Mouse (Mus musculus): ENCODE data around the gene Fcnb. TPM values are rescaled to one million over a fixed set of nuclear protein-coding genes. Genes with fewer than 3 reads are reported as not detected.

The Fcnb gene
- polyA plus RNA-seq (2015; fragmentation: Nextera tagmentation; extraction: Ambion mirVana) = not detected in 2 replicates

GRCm38 (mm10) chr2:28084768-28085167 is at the start of gene Fcnb:
TSS of gene Fcnb (minus strand) at chr2:28084885.
- Histone ChIP-seq H3K27ac (replicated peaks) (no peak within 1 kb of the TSS), H3K27me3 (no peaks in the 10 kb centered on the region), H3K9me3 (no peaks in the 10 kb centered on the region), H3K36me3 (no peaks in the 10 kb centered on the region), H3K9ac (no peak within 1 kb of the TSS), H3K4me3 (no peak within 1 kb of the TSS), H3K4me2 (no peak within 1 kb of the TSS), H3K4me1 (replicated peaks) (no peaks in the 10 kb centered on the region; the same call in 1 of the 2 replicates)
- 90% methylated on average over 3 of the region's 3 CpGs for WGBS
- ATAC-seq (ENCODE audit: low FRiP score, low read depth) = no peak

- H3K4me3 ChIP-seq = no peak overlapping the region
- no peak overlapping the region for H3K9ac ChIP-seq
- no peaks in the 10 kb centered on the region for H3K27me3 ChIP-seq
- no peak overlapping the region for H3K27ac ChIP-seq (replicated peaks)
- H3K36me3 ChIP-seq = no peaks in the 10 kb centered on the region
- H3K4me1 ChIP-seq (replicated peaks) = peaks cover 6% of the 10 kb centered on the region; the same call in 1 of the 2 replicates
- WGBS = 77% methylated on average over 9 of the region's 9 CpGs
- no peaks in the 10 kb centered on the region for H3K9me3 ChIP-seq
- no peak overlapping the region for H3K4me2 ChIP-seq
- no peak for ATAC-seq (ENCODE audit: low FRiP score, low read depth)
Observed at GRCm38 (mm10) chr2:28133833-28134232, 49.1 kb upstream of the Fcnb start.

GRCm38 (mm10) chr2:28132117-28132516 is 47.4 kb upstream of the Fcnb start:
- H3K4me1 ChIP-seq (replicated peaks) = no peaks in the 10 kb centered on the region
- no peak overlapping the region for H3K4me3 ChIP-seq
- H3K27ac ChIP-seq (replicated peaks) = no peak overlapping the region
- no peaks in the 10 kb centered on the region for H3K27me3 ChIP-seq
- no peak overlapping the region for H3K4me2 ChIP-seq
- H3K9ac ChIP-seq = no peak overlapping the region
- 71% methylated on average over 4 of the region's 4 CpGs for WGBS
- H3K36me3 ChIP-seq = no peaks in the 10 kb centered on the region
- no peak for ATAC-seq (ENCODE audit: low FRiP score, low read depth)
- H3K9me3 ChIP-seq = no peaks in the 10 kb centered on the region

- Histone ChIP-seq H3K9me3 (no peaks in the 10 kb centered on the region), H3K4me1 (replicated peaks) (no peaks in the 10 kb centered on the region), H3K36me3 (no peaks in the 10 kb centered on the region), H3K27ac (replicated peaks) (no peak overlapping the region), H3K4me3 (no peak overlapping the region), H3K4me2 (no peak overlapping the region), H3K9ac (no peak overlapping the region), H3K27me3 (no peaks in the 10 kb centered on the region)
- WGBS = 82% methylated on average over 12 of the region's 12 CpGs
- ATAC-seq (ENCODE audit: low FRiP score, low read depth) = no peak
Observed at GRCm38 (mm10) chr2:28126763-28127438, 42.2 kb upstream of the Fcnb start.

GRCm38 (mm10) chr2:28123910-28124309 is 39.2 kb upstream of the Fcnb start:
- no peak for ATAC-seq (ENCODE audit: low FRiP score, low read depth)
- H3K4me3 ChIP-seq = no peak overlapping the region
- H3K4me2 ChIP-seq = no peak overlapping the region
- H3K4me1 ChIP-seq (replicated peaks) = 0 out of 2 replicates have a peak, but pooled peaks cover 6% of the 10 kb centered on the region
- H3K27ac ChIP-seq (replicated peaks) = no peak overlapping the region
- no peak overlapping the region for H3K9ac ChIP-seq
- H3K9me3 ChIP-seq = no peaks in the 10 kb centered on the region
- WGBS = 90% methylated on average over 2 of the region's 2 CpGs
- H3K36me3 ChIP-seq = no peaks in the 10 kb centered on the region
- H3K27me3 ChIP-seq = no peaks in the 10 kb centered on the region

GRCm38 (mm10) chr2:28121309-28121708 is 36.6 kb upstream of the Fcnb start:
- WGBS = 70% methylated on average over 4 of the region's 4 CpGs
- Histone ChIP-seq H3K4me1 (replicated peaks) (peaks cover 22% of the 10 kb centered on the region), H3K27me3 (no peaks in the 10 kb centered on the region), H3K4me2 (no peak overlapping the region), H3K36me3 (no peaks in the 10 kb centered on the region), H3K27ac (replicated peaks) (no peak overlapping the region), H3K9ac (no peak overlapping the region), H3K4me3 (no peak overlapping the region), H3K9me3 (no peaks in the 10 kb centered on the region)
- no peak for ATAC-seq (ENCODE audit: low FRiP score, low read depth)

GRCm38 (mm10) chr2:28120342-28120741 is 35.7 kb upstream of the Fcnb start:
- H3K36me3 ChIP-seq = no peaks in the 10 kb centered on the region
- H3K27ac ChIP-seq (replicated peaks) = no peak overlapping the region
- no peaks in the 10 kb centered on the region for H3K27me3 ChIP-seq
- peaks cover 22% of the 10 kb centered on the region for H3K4me1 ChIP-seq (replicated peaks)
- WGBS = 95% methylated on average over 9 of the region's 9 CpGs
- no peak overlapping the region for H3K9ac ChIP-seq
- H3K4me3 ChIP-seq = no peak overlapping the region
- no peak overlapping the region for H3K4me2 ChIP-seq
- no peak for ATAC-seq (ENCODE audit: low FRiP score, low read depth)
- no peaks in the 10 kb centered on the region for H3K9me3 ChIP-seq

- Histone ChIP-seq H3K9ac (no peak overlapping the region), H3K27me3 (no peaks in the 10 kb centered on the region), H3K4me2 (no peak overlapping the region), H3K4me3 (no peak overlapping the region), H3K9me3 (no peaks in the 10 kb centered on the region), H3K36me3 (no peaks in the 10 kb centered on the region), H3K4me1 (replicated peaks) (peaks cover 31% of the 10 kb centered on the region), H3K27ac (replicated peaks) (peak overlapping the region; percentile 37)
- 25% methylated on average over 6 of the region's 6 CpGs for WGBS
- no peak for ATAC-seq (ENCODE audit: low FRiP score, low read depth)
Observed at GRCm38 (mm10) chr2:28118518-28119116, 33.9 kb upstream of the Fcnb start.

GRCm38 (mm10) chr2:28117490-28118308 is 33.0 kb upstream of the Fcnb start:
- peaks cover 31% of the 10 kb centered on the region for H3K4me1 ChIP-seq (replicated peaks)
- peak; percentile 64 for ATAC-seq (ENCODE audit: low FRiP score, low read depth)
- no peaks in the 10 kb centered on the region for H3K27me3 ChIP-seq
- no peaks in the 10 kb centered on the region for H3K9me3 ChIP-seq
- H3K36me3 ChIP-seq = no peaks in the 10 kb centered on the region
- WGBS = 29% methylated on average over 11 of the region's 11 CpGs
- no peak overlapping the region for H3K4me3 ChIP-seq
- H3K9ac ChIP-seq = no peak overlapping the region
- peak overlapping the region; percentile 37 for H3K27ac ChIP-seq (replicated peaks)
- 0 out of 2 replicates have a peak overlapping the region, but pooled peaks have one; percentile 5 for H3K4me2 ChIP-seq

GRCm38 (mm10) chr2:28108763-28109162 is 24.1 kb upstream of the Fcnb start:
- no peak overlapping the region for H3K9ac ChIP-seq
- H3K4me2 ChIP-seq = no peak overlapping the region
- WGBS = 58% methylated on average over 5 of the region's 5 CpGs
- H3K27me3 ChIP-seq = no peaks in the 10 kb centered on the region
- no peak for ATAC-seq (ENCODE audit: low FRiP score, low read depth)
- H3K27ac ChIP-seq (replicated peaks) = no peak overlapping the region
- H3K36me3 ChIP-seq = no peaks in the 10 kb centered on the region
- H3K4me1 ChIP-seq (replicated peaks) = no peaks in the 10 kb centered on the region
- no peaks in the 10 kb centered on the region for H3K9me3 ChIP-seq
- no peak overlapping the region for H3K4me3 ChIP-seq

GRCm38 (mm10) chr2:28106002-28106401 is 21.3 kb upstream of the Fcnb start:
- Histone ChIP-seq H3K4me1 (replicated peaks) (no peaks in the 10 kb centered on the region), H3K27me3 (no peaks in the 10 kb centered on the region), H3K9me3 (no peaks in the 10 kb centered on the region), H3K27ac (replicated peaks) (no peak overlapping the region), H3K4me2 (no peak overlapping the region), H3K9ac (no peak overlapping the region), H3K4me3 (no peak overlapping the region), H3K36me3 (no peaks in the 10 kb centered on the region)
- no peak for ATAC-seq (ENCODE audit: low FRiP score, low read depth)
- 76% methylated on average over 2 of the region's 2 CpGs for WGBS

- Histone ChIP-seq H3K27me3 (no peaks in the 10 kb centered on the region), H3K9me3 (no peaks in the 10 kb centered on the region), H3K27ac (replicated peaks) (no peak overlapping the region), H3K4me3 (no peak overlapping the region), H3K4me1 (replicated peaks) (peaks cover 14% of the 10 kb centered on the region), H3K9ac (no peak overlapping the region), H3K4me2 (no peak overlapping the region), H3K36me3 (no peaks in the 10 kb centered on the region)
- no peak for ATAC-seq (ENCODE audit: low FRiP score, low read depth)
- 56% methylated on average over 2 of the region's 2 CpGs for WGBS
Observed at GRCm38 (mm10) chr2:28103653-28104052, 19.0 kb upstream of the Fcnb start.

Measured in hindbrain, embryonic 15.5 days (tissue).